Mouse (Mus musculus) urinary bladder, adult 18-20 months (tissue): ENCODE measurements around the gene Naaladl2.

Experiments used
- DNase-seq, 2 experiments: peaks; one replicate each; pipeline ENCODE4 v3.0.0; 2022; ENCODE audit warnings: low spot score in 2 of 2, mixed read lengths in 2 of 2

Gene Naaladl2

DNA sequence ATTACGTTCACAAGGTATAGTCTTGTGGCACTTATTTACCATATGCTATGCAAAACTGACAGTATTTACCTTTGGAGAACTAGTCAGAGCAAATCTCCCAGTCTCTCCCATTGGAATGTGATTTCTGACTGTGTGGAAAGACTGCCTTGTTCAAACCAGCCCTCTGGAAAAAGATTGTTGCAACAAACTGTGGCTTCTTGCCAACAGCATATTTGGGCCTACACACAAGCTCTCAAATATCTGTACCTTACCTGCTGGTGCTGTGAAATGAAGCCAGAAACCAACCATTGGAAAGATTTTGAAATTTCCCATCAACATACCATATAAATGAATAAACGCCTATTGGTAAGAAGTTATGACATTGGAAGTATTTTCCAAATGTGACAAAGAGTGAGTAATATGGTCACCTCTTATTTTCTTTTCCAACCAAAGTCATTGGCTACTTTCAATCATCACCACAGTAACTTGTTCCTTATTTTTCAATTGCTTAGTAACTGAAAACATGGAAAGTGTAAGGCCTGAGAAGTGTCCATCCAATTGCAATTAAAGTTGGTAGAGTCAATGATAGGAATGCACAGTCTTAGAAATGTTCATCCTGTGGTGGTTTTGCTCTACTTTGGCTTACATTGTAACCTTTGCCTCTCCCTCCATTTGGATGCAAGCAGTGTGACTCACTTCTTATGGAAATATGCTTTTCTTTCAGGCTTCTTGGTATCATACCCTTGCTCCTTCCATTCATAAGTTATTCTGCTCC, 453.7 kb downstream of the Naaladl2 start:
- no peak for DNase-seq

DNA sequence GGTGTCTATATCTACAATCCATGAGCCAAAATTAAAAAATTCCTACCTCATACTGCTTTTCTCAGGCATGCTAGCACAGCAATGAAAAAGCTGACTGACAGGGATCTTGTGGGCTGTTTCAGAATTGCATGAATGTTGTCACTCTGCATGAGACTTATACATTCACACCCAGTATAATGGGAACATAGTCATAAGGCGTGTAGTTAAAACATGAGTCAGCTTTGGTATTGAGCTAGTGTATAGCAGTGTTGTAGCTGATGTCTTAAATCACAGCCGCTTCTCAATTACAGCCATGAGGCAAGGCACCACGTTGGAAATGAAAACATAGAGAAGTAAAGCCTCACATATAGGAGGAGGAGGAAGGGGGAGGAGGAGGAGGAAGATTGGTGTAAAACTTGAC, 473.6 kb downstream of the Naaladl2 start:
- no peak for DNase-seq

DNA sequence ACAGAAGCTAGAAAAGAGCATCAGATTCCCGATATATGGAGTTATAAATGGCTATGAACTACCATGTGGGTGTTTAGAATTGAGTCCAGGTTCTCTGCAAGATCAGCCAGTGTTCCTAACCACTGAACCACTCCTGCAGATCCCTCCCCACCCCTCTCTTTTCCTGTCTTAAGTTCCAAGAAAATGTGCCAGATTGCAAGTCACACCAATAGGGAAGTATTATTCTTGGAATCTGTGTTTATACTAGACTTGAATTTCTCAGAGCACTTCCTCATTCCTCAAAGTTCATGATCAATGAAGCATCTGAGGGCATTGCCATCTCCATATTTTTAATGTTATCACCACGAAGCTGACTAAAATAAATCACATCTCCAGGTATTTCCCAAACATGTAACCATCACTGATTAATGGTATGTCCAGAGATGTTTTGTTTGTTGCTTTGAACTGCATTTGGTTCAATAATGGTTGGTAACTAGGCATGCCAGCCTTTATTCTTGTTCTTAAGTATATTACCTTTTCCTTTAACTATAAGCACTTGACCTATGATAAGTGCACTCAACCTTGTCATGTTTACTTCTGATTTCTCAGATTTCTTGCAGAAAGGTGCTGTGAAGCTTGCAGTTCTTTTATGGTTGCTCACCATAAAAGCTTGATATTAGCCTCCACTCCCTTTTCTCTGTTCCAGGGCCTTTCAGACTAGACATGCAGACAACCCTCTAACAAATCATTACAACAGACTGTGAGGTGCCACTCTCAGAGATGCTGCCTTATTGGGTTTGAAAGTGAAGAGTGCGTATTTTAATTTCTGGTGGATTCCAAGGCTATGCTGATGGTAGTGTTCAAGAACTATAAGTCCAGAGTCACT, 475.8 kb downstream of the Naaladl2 start:
- no peak for DNase-seq

DNA sequence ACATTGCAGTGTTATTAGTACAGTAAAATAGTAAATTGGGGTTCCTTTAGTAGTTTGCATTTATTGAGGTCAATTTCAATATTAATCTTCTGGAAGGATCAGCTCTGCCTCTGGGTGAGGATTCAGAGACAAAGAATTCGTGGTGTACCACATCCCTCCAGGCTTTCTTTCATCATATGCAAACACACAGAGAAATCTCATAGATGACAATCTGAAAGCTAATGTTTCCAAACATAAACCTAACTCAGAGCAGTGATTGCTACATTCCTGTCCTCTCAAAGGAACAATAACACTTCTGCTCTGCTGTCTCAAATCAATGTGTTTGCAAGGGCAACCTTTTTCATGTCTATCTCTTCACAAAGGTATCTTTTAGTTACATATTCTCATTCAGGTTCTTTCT, 478.7 kb downstream of the Naaladl2 start:
- DNase-seq = no peak

DNA sequence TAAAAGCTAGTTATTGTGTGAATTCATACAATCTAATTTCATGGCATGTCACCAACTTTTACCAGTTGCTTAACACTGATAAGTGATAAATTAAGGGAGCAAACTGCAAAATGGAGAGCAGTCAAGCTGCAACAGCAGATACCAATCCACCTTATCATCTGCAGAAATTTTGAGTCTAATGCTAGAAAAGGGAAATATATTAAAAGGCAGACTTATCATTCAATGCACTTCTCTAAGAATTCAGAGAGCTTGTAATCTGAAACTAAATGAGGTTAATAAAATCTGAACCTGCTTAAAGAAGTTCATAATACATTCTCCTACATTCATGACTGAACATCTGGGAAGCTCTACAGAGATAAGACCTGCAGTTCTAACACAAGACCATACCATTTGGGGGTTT, 480.3 kb downstream of the Naaladl2 start:
- DNase-seq = no peak

DNA sequence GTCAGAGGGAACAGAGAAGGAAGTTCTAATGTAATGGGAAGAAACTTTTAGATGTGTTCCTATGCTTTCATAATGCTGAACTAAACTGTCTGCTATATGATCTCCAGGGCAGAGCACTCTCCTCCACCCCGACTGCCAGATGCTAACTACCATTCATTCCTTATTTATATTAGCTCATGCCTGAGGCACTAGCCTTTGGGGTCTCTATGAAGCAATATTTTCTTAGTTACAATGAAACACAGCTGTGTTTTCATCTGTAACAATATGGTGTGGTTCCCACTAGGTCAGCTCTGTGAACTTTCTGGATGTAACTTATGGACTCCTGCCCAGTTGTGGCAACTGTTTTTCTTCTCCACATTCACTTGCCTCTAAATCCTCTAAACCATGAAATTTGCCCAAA, 514.0 kb downstream of the Naaladl2 start:
- no peak for DNase-seq

DNA sequence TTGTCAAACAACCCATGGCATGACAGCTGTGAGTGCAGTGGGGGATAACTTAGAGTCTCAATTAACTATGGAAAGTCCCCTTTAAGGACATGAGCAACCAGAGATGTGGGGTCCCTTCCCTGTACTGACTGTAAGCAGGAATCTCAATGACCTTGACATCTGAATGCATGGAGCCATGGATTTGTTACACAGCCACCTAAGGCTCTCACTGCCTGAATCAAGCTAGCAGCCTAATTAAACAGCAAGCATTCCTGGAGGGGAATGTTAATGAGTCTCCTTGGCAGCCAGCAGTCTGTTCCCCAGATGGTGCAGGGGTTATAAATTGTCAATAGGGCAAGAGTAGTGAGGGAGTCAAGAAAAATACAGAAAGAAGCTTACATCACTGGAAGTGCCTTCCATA, 538.6 kb downstream of the Naaladl2 start:
- no peak for DNase-seq

DNA sequence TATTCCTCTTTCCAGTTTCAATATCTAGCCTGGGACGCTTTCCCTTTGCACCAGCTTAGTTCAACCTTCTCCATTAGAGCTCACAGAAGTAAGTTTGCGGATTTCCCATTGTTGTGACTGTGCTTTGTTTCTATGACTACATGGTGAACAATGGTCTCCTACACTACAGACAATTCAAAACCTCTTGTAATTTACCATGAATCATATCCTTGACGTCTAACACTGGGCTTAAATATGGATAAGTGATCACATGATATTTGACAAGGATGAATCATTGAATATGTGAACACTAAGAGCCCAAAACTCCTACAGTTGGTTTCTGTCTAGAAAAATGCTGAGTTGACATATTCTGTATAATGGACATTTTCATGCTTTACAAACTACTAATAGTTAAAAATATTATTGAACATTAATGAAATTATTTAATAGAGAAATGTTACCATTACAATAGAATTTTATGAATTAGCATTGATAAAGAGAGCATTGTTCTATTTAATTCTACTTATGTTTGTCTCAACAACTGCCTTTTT, 539.2 kb downstream of the Naaladl2 start:
- no peak for DNase-seq

DNA sequence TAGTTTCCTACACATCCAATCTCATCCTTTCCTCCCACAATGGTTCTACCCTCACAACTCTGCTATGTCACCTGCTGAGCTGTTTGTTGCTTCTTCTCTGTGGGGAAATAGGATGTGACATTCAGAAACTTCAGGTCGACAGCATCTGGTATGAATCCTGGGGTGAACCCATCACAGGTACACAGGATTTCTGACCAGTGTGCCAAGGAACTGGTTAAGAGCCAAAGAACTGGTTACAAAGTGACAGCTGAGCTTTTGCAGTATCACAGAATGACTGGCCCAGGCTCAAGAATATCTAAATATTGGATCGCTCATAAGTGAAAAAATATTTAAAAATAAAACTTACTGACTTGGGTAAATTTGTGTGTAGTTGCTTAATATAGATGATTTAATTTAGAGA, 548.6 kb downstream of the Naaladl2 start:
- no peak for DNase-seq

DNA sequence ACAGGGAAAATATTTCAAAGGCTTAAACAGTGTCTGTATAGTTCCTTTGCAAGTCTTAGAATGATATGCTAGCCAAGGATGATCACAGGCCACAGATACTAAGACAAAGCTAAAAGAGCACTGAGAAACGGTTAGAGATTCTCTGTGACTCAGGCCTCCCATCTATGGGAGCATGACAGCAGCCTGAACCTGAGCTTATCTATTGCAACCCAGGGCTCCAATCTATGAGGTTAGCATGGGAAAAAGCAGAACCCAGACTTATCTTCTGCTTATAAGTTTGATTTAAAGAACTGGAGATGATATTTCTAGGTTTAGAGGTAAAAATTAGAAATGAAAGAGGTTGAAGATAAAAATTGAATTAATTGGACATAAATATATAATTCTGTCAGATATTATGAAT, 587.4 kb downstream of the Naaladl2 start:
- no peak for DNase-seq

DNA sequence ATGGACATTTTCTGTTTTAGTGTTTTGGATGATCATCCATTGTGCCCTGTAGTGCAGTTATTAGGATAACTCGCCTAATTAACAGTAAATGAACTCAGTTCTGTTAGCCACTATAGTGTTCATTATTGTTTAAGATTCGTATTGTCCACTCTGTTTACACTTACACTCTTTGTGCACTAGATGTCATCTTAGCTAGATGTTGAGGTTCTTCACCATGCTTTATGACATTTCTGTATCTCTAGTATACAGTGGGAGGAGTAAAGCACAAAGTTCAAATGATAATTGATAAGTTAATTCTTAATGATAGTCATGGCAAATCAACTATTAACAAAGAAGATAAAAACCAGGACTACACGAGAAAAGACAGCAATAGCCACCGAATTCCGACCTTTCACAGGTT, 590.4 kb downstream of the Naaladl2 start:
- no peak for DNase-seq

DNA sequence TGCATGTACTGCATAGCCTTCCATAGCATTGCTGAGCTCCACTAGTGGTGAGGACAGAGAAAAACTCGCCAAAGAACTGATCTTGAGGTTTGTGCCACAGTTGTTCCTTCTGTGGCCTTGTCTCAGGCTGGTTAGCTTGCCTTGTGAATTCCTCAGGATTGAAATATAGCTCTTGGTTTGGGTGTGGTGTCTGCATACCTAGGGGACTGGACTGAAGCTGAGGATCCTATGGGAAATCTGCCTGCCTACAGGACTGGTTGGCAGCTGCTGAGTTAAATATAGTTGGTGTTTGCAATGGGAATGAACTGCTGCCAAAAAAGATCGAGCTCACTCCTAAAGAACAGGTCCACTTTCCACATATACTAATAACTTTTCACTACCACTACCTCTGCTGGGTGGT, 591.4 kb downstream of the Naaladl2 start:
- DNase-seq = no peak

DNA sequence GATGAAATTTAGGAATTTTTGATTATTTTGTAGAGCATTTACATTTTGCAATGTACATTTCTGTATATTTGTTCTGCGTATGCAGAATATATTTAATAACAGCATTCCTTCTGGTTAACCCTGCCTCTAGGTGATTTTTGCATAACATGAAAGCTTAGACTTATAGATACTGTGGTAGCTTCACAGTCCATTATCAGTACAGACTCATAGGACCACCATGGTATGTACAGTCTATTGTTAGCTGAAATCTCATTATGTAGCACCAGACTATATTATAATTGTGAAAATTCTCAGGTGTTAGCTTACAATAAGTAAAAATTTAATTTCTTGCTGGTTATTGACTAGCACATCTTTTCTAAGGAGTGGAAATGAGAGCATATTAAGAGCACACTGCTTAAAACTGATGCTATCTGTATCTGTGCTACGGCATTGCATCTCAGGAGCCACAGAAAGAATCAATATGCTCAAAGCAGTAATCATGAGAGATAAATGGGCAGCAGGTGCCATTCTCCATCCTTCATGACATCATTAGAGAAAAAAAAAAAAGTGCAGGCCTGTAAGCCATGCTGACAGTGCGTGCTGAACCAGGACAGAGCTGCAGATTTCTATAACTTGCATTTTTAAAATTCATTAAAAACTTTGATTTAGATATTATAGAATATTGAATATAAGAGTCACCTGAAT, 610.1 kb downstream of the Naaladl2 start:
- DNase-seq = no peak

DNA sequence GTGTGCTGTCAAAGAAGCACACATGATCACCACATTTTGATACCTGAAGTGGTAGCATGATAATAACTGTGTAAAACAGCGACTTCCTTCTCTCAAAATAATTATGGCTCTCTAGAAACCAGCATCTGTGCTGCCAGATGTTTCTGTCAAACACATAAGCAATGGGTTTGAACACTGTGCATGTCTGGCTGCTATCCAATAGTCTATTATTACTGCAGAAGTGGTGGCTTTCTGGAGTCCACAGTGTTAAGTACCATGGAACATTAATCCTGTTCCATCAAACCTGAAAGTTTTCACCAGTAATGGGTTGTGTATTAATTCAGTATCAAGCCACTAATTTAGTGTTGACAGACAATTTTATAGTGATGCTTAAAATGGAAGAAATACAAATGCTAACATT, 629.1 kb downstream of the Naaladl2 start:
- DNase-seq = no peak

DNA sequence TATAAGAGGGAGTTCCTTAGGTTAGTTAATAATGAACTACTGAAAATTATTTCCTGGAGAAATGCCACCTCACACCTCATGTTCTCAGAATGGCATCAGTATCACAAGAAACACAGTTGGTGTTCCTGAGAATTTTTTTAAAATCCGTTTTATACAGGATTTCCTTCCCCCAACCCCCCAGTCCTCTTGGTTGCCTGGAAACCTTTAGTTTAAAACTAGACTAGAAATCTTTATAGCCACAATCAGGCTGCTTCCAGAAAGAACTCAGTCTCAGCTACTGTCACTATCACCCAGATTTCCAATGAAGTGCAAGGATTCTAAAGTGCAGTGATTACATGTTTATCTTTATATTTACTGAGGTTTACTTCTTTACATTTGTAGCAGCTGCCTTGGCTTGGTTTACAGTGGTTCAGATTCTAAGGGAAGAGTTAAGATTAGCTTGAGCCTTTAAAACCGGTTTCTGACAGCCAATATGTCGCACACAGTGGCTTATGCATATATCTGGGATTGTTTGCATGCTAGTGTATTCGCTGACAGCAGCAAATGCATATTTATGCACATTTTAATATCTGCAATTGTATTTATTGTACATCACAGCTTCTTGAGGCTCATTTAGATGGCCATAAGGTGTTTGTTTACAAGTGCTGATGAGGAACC, 657.5 kb downstream of the Naaladl2 start:
- DNase-seq = no peak

DNA sequence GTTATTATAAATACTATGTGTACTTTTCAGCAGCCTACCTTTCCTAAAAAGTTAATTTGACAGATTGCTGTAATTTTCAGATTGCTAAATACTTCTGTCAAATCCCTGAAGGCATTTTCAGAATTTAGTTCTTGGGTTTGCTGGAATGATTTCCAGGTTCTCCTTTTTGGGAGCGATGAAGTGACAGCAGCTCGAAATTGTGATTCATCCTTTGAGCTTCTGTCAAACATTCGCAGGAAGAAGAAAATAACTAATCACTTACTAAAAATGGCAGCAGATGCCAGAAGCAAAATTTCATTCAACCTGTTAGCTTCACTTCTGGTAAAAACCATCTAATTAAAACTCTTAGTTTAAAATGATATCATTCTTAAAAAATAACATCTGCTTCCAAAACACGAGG, 680.1 kb downstream of the Naaladl2 start:
- no peak for DNase-seq

DNA sequence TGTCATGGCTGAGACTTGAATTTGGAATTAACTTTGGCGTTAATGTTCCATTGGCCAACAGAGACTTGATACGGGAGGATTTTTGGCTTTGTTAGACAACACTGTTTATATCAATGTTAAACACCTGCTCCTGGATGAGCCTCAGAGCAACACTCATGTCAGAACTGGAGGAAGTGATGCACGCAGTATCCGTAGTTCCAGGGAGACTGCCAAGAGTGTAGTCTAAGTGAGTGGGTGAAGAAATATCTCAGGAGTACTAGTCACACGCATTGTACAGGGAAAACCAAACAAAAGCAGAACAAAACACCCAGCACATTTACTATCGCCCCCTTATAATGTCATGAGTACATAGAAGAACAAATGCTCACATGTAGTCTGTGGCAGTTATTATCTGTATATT, 703.4 kb downstream of the Naaladl2 start:
- no peak for DNase-seq

DNA sequence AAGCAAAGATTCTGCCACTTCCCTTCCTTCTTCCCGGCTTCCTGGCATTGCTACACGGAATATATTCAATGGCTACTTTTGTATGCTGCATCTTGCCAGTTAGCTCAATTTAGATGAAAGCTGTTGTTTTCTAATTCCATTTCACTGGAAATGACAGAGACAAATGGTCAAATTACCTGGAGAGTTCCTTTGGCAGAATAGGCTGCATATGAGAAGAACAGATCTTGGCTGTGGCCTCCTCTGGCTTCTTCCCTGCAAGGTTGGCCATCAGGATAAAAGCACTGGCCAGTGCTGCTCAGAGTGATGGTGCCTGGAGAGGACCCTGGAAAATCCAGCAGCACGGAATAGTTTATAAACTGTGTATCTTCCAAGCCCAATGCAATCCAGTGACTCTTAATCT, 711.3 kb downstream of the Naaladl2 start:
- DNase-seq = no peak

DNA sequence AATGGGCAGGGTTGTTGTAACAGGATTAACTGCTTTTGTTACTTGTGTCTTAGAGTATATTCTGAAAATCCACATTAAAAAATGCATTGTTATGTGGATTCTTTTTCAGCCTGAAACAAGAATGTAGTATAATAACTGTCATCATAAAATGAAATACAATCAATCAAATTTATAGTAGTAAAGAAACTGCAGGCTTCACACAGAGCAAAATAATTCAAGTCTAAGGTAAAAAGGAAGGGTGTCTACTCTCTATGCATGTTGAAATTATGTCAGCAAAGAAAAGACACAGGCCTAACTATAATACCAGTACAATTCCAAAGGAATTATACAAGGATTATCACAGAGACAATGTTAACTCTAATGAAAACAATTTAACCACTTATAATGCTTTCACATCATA, 752.3 kb downstream of the Naaladl2 start:
- no peak for DNase-seq

DNA sequence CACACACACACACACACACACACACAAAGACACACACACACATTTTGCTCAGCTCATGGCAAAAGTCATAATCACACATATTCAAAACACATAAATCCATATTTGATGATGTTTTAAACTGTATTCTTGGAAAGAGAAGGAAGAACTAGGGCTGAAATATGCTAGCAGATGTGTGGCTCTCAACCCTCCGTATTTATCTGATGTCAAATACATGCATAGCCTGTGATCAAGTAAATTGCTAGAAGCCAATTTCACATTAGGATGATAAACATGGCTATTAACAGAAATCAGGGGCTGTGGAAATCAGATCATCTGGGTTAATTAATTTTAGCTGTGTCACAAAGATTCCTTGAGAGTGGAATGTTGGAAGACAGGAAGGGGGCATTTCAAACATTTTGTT, 752.8 kb downstream of the Naaladl2 start:
- DNase-seq = no peak

DNA sequence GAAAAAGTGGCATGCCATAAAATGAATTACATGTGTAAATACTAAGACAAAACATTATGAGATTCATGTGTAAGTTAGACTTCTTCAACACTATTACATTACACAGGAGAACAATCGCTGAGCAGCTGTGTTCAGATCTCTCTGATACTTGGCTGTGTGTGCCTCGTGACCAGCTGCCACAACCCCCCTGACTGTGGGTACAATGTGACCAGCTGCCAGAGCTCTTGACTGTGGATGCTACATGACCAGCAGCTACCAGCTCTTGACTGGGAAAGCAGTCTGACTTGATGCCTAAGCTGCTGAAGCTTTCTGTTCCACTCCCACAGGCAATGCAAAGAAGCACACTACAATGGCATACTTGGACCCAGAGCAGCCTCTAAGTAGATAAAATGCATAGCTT, 789.1 kb downstream of the Naaladl2 start:
- no peak for DNase-seq
